Mouse (Mus musculus) embryonic fibroblast, embryonic 13.5 days (primary cell): ENCODE data around the gene Rragc. TPM values are rescaled to one million over a fixed set of nuclear protein-coding genes. Genes with fewer than 3 reads are reported as not detected.

ENCODE experiments used
- H3K27ac ChIP-seq: 2 replicates; pipeline ENCODE4 v1.5.1; 2012; ENCODE audit warnings: low read length, control low read depth, inconsistent platforms; ENCODE audit not compliant: insufficient read depth
- H3K4me1 ChIP-seq: 2 replicates; pipeline ENCODE4 v1.6.1; 2011; ENCODE audit warnings: low read length; ENCODE audit not compliant: control insufficient read depth, insufficient read depth
- H3K4me3 ChIP-seq: 2 replicates; pipeline ENCODE4 v1.5.1; 2011; ENCODE audit warnings: mild to moderate bottlenecking, control low read depth, low read length; ENCODE audit not compliant: insufficient read depth
- CTCF ChIP-seq: IDR thresholded peaks from 2 replicates; pipeline ENCODE4 v1.5.1; 2011; ENCODE audit warnings: mild to moderate bottlenecking, control low read depth, low read length, moderate library complexity, borderline replicate concordance; ENCODE audit not compliant: insufficient read depth
- POLR2A ChIP-seq: IDR thresholded peaks from 2 replicates; pipeline ENCODE4 v1.6.1; 2011; ENCODE audit warnings: low read depth, mild to moderate bottlenecking, control low read depth, low read length, moderate library complexity
- polyA plus RNA-seq: library from polyadenylated mRNA; stranded (reverse); fragments of >200 nt; gene quantifications from 2 replicates; pipeline ENCODE4 v1.2.4, GENCODE M21; 2011; ENCODE audit warnings: low read depth; ENCODE audit not compliant: missing spikeins, insufficient read length

The Rragc gene
- polyA plus RNA-seq = 109 and 125 TPM in 2 replicates

GRCm38 (mm10) chr4:123916748-123917547, at the start of gene Rragc:
Gene Rragc (plus strand): TSS chr4:123917446.
- H3K27ac ChIP-seq = peak within 1 kb of the TSS; percentile 80
- 0 out of 2 replicates have a peak, but pooled peaks cover 4% of the 10 kb centered on the region for H3K4me1 ChIP-seq
- H3K4me3 ChIP-seq = peak within 1 kb of the TSS; percentile 95
- TF ChIP-seq CTCF = no peak
- peak; percentile 74 for TF ChIP-seq POLR2A

GRCm38 (mm10) chr4:123893726-123894125, 23.5 kb upstream of the Rragc start:
- Histone ChIP-seq H3K27ac (no peak overlapping the region), H3K4me1 (no peaks in the 10 kb centered on the region), H3K4me3 (no peak overlapping the region)
- no peak for TF ChIP-seq CTCF
- TF ChIP-seq POLR2A = no peak

GRCm38 (mm10) chr4:123894295-123894694, 23.0 kb upstream of the Rragc start:
- Histone ChIP-seq H3K4me3 (no peak overlapping the region), H3K4me1 (no peaks in the 10 kb centered on the region), H3K27ac (no peak overlapping the region)
- TF ChIP-seq CTCF (no peak), POLR2A (no peak)

GRCm38 (mm10) chr4:123898696-123899095, 18.6 kb upstream of the Rragc start:
- no peak overlapping the region for H3K4me3 ChIP-seq
- no peaks in the 10 kb centered on the region for H3K4me1 ChIP-seq
- TF ChIP-seq CTCF = peak; percentile 46; the same call in 1 of the 2 replicates
- no peak for TF ChIP-seq POLR2A
- no peak overlapping the region for H3K27ac ChIP-seq

GRCm38 (mm10) chr4:123903432-123903831, 13.8 kb upstream of the Rragc start:
- H3K4me3 ChIP-seq = no peak overlapping the region
- no peak overlapping the region for H3K27ac ChIP-seq
- H3K4me1 ChIP-seq = peaks cover 7% of the 10 kb centered on the region
- TF ChIP-seq CTCF (no peak), POLR2A (no peak)

GRCm38 (mm10) chr4:123904333-123905125, 12.7 kb upstream of the Rragc start, which contains the start of gene Mycbp:
Gene Mycbp (plus strand): TSS chr4:123904832.
- H3K4me3 ChIP-seq = peak within 1 kb of the TSS; percentile 79
- TF ChIP-seq CTCF (no peak), POLR2A (peak; percentile 63)
- H3K27ac ChIP-seq = peak within 1 kb of the TSS; percentile 15; the same call in 1 of the 2 replicates
- H3K4me1 ChIP-seq = peaks cover 9% of the 10 kb centered on the region

- Histone ChIP-seq H3K4me1 (peaks cover 9% of the 10 kb centered on the region), H3K27ac (peak overlapping the region; percentile 15; the same call in 1 of the 2 replicates), H3K4me3 (peak overlapping the region; percentile 56)
- TF ChIP-seq POLR2A (no peak), CTCF (no peak)
Measured at GRCm38 (mm10) chr4:123905126-123905668, 12.0 kb upstream of the Rragc start.

GRCm38 (mm10) chr4:123911503-123911902, 5.7 kb upstream of the Rragc start:
- H3K4me3 ChIP-seq = no peak overlapping the region
- peaks cover 8% of the 10 kb centered on the region; the same call in 1 of the 2 replicates for H3K4me1 ChIP-seq
- TF ChIP-seq POLR2A = no peak
- TF ChIP-seq CTCF = no peak
- H3K27ac ChIP-seq = no peak overlapping the region

GRCm38 (mm10) chr4:123912431-123912830, 4.8 kb upstream of the Rragc start:
- TF ChIP-seq POLR2A (no peak), CTCF (no peak)
- Histone ChIP-seq H3K27ac (no peak overlapping the region), H3K4me1 (0 out of 2 replicates have a peak, but pooled peaks cover 6% of the 10 kb centered on the region), H3K4me3 (no peak overlapping the region)

- peak within 1 kb of the TSS; percentile 80 for H3K27ac ChIP-seq
- TF ChIP-seq CTCF (no peak), POLR2A (no peak)
- H3K4me3 ChIP-seq = peak within 1 kb of the TSS; percentile 95
- 0 out of 2 replicates have a peak, but pooled peaks cover 4% of the 10 kb centered on the region for H3K4me1 ChIP-seq
Measured at GRCm38 (mm10) chr4:123917548-123918140, 398 bp downstream of the Rragc start, which contains the start of gene 4930535I16Rik. Gene 4930535I16Rik (minus strand): TSS chr4:123918022.
